Mouse (Mus musculus): ENCODE measurements around the gene Dnali1.

DNA sequence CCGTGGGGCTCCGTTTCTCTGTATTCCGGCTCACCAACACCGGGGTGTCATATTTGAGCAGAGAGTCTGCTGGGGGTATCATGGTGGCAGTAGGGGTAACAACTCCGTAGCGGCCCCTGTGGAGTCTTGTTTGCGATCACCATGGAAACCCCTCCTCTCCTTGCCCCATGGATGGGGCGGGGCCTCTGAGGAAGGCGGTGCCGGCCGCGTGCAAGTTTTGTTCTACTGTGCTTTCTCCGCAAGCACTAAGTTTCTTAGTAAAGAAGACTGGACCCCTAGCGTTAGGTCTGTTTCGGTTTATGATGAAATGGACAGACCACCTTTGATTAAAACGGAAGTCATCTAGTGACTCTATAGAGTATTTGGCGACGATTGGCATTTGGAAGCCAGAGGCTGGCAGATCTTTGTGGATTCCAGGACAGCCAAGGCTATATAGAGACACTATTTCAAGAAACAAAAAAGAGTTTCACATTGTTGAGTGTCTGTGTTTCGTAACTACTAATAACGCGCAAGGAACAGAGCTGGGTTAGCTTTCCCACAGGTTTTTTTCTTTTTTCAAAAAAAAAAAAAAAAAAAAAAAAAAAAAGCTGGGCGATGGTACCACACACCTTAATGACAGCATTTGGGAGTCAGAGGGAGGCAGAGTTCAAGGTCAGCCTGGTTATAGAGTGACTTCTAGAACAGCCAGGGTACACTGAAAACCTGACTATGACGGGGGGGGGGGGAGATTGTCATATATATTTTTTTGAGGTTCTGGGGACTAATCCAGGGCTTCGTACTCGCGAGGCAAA, at the start of gene Dnali1:
- TF ChIP-seq CTCF (IDR thresholded peaks at IDR 0.05; ENCODE audit: control insufficient read depth, insufficient read depth, low read length): no peak
- no peak for TF ChIP-seq POLR2A (IDR thresholded peaks at IDR 0.05; ENCODE audit: borderline replicate concordance, control insufficient read depth, low read depth, low read length)

Measured in bone marrow, adult 2 months (tissue).